Mouse (Mus musculus) heart, embryonic 11.5 days (tissue): Measurements from ENCODE around the gene Scfd1. TPM values are rescaled to one million over a fixed set of nuclear protein-coding genes. Genes with fewer than 3 reads are reported as not detected.
A peak's percentile ranks its signal among the peaks of the same experiment; 100 is the strongest.

Experiments used
- ATAC-seq: fragments of 200-750 bp; cut with Nextera tagmentation; replicated peaks from 2 replicates; pipeline ENCODE4 v1.8.0; 2017; ENCODE audit warnings: moderate library complexity; ENCODE audit not compliant: insufficient number of reproducible peaks, low FRiP score, low TSS enrichment
- H3K27ac ChIP-seq: fragments of 300-500 bp; sonication (generic); 2 replicates; pipeline ENCODE4 v1.5.1; 2014; ENCODE audit warnings: mild to moderate bottlenecking, low read depth, low read length
- H3K27me3 ChIP-seq: fragments of 300-500 bp; sonication (generic); 2 replicates; pipeline ENCODE4 v1.6.1; 2014; ENCODE audit warnings: mild to moderate bottlenecking, low read length, mixed read lengths; ENCODE audit not compliant: control insufficient read depth, insufficient read depth
- H3K36me3 ChIP-seq: fragments of 300-500 bp; sonication (generic); 2 replicates; pipeline ENCODE4 v1.6.1; 2014; ENCODE audit warnings: mild to moderate bottlenecking, low read length, moderate library complexity, mixed read lengths; ENCODE audit not compliant: control insufficient read depth, insufficient read depth
- H3K4me1 ChIP-seq: fragments of 300-500 bp; sonication (generic); 2 replicates; pipeline ENCODE4 v1.6.1; 2014; ENCODE audit warnings: low read length; ENCODE audit not compliant: control insufficient read depth, insufficient read depth
- H3K4me2 ChIP-seq: fragments of 300-500 bp; sonication (generic); 2 replicates; pipeline ENCODE4 v1.6.1; 2014; ENCODE audit warnings: mild to moderate bottlenecking, moderate library complexity
- H3K4me3 ChIP-seq: fragments of 300-500 bp; sonication (generic); 2 replicates; pipeline ENCODE4 v1.5.1; 2014; ENCODE audit warnings: low read depth, low read length
- H3K9ac ChIP-seq: fragments of 300-500 bp; sonication (generic); 2 replicates; pipeline ENCODE4 v1.6.1; 2014; ENCODE audit warnings: mild to moderate bottlenecking, low read depth, low read length, moderate library complexity
- H3K9me3 ChIP-seq: fragments of 300-500 bp; sonication (generic); replicated peaks from 2 replicates; pipeline ENCODE4 v1.6.1; 2016; ENCODE audit warnings: low read length; ENCODE audit not compliant: control insufficient read depth
- WGBS: fragments of 180-500 bp; shearing (Covaris S2); extraction: QIAGEN DNeasy Blood & Tissue Kit; methylation state at CpG from one replicate; pipeline ENCODE4 v1.1.7; 2014; ENCODE audit not compliant: insufficient replicate concordance; 5-methylcytosine and 5-hydroxymethylcytosine counted together
- polyA plus RNA-seq: library from polyadenylated mRNA; unstranded; fragments of >200 nt; fragmentation: Nextera tagmentation; extraction: Ambion mirVana; gene quantifications from 2 replicates; pipeline ENCODE4 v1.2.1, GENCODE M21; 2014

Scfd1 gene
- polyA plus RNA-seq, 1 experiment from 2014 or later, result 75.1 TPM

DNA sequence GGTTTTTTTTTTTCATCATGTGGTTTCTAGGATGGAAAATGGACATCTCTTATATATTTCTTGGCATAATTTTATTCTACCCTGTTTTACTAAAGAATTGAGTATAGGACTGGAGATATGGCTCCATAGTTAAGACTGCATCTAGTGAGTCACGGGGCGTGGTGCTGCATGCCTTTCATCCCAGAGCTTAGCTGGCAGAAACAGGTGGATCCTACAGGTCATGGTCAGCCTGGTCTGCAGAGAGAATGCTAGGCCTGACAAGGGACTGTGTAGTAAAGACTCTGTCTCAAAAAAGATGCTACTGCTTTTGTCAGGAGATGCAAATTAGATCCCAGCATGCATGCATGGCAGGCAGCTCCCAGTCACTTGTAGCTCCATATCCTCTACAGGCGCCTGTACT lies 8.8 kb upstream of the Scfd1 start:
- Histone ChIP-seq H3K27me3 (no peaks in the 10 kb centered on the region), H3K27ac (no peak overlapping the region), H3K9me3 (no peaks in the 10 kb centered on the region), H3K9ac (no peak overlapping the region), H3K4me3 (no peak overlapping the region), H3K4me2 (no peak overlapping the region), H3K36me3 (peaks cover 26% of the 10 kb centered on the region), H3K4me1 (no peaks in the 10 kb centered on the region)
- ATAC-seq, result no peak
- over 99% methylated on average over 3 of the region's 3 CpGs for WGBS

DNA sequence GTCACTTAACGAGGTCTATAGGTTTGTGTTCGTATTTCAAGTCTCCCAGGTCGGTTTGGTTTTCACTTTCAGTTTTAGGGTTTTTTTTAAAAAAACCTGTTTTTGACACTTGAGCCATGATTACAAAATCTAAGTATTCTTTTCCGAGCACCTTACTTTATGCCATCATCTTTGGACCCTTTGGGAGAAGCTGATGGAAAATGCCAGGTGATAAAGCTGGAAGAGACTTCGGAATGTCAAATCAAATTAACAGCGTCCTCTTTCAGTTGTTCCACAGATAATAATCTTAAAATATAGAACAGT lies 529 bp downstream of the Scfd1 start:
- WGBS, result 15% methylated on average over 6 of the region's 6 CpGs
- ATAC-seq, result no peak
- H3K4me1 ChIP-seq, result no peaks in the 10 kb centered on the region

DNA sequence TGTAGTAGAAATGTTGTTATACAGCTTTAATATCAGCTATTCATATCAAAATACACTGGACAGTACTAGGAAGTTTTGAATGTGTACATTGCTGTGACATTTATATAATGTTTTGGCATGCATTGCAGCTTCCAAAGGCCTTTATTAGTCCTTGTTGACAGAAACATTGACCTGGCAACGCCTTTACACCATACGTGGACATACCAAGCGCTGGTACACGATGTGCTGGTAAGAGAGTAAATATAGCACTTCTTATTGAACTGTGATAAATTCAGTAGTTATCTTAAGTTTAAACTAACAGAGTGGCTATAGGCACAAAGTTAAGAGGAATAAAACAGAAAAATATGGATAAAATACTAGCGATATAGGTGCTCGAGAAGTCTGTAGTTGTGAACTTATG lies 22.6 kb downstream of the Scfd1 start:
- Histone ChIP-seq H3K4me3 (no peak overlapping the region), H3K4me2 (no peak overlapping the region), H3K9ac (no peak overlapping the region), H3K27me3 (no peaks in the 10 kb centered on the region), H3K9me3 (no peaks in the 10 kb centered on the region), H3K36me3 (peaks cover 26% of the 10 kb centered on the region), H3K27ac (no peak overlapping the region), H3K4me1 (no peaks in the 10 kb centered on the region)
- ATAC-seq, result no peak
- WGBS, result 94% methylated on average over 6 of the region's 6 CpGs

More for the DNA sequence above, 529 bp downstream of the Scfd1 start:
- Histone ChIP-seq H3K36me3 (peaks cover 12% of the 10 kb centered on the region), H3K27me3 (no peaks in the 10 kb centered on the region), H3K4me3 (peak overlapping the region; percentile 63), H3K27ac (peak overlapping the region; percentile 84; the same call in 1 of the 2 replicates), H3K4me2 (peak overlapping the region; percentile 70), H3K9me3 (no peaks in the 10 kb centered on the region), H3K9ac (peak overlapping the region; percentile 89)

DNA sequence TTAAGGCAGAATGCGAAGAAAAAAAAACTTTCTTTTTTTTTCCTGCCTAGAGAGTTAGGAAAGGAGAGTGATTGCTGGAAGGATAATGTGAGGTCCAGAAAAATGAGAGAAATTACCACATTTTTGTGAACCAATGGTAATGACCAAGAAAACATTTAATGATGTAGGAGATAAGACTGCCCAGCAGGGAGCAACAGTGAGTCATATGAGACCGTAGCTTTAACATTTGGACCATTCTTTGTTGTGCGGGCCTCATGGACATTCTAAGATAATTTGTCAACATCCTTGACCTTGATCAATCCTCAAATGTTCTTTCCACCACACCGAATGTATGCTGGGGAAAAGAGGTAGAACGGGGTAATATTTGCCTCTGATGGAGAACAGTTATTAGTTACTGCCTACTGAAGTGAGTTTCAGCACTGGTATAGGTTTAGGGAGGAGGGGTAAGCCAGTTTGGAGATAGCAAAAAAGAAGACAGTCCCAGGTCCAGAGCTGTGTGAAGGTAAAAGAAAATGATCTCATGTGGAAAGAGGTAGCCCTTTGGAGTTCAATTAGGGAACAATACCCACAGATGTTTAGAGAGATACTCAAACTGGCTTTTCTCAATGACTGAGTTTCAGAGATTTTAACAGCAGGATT lies 24.9 kb downstream of the Scfd1 start:
- Histone ChIP-seq H3K4me3 (no peak overlapping the region), H3K4me2 (no peak overlapping the region), H3K9me3 (no peaks in the 10 kb centered on the region), H3K9ac (no peak overlapping the region), H3K36me3 (peaks cover 21% of the 10 kb centered on the region), H3K27me3 (no peaks in the 10 kb centered on the region), H3K4me1 (no peaks in the 10 kb centered on the region), H3K27ac (no peak overlapping the region)
- WGBS, result 77% methylated on average over 5 of the region's 5 CpGs
- no peak; the same call in 1 of the 2 replicates for ATAC-seq

DNA sequence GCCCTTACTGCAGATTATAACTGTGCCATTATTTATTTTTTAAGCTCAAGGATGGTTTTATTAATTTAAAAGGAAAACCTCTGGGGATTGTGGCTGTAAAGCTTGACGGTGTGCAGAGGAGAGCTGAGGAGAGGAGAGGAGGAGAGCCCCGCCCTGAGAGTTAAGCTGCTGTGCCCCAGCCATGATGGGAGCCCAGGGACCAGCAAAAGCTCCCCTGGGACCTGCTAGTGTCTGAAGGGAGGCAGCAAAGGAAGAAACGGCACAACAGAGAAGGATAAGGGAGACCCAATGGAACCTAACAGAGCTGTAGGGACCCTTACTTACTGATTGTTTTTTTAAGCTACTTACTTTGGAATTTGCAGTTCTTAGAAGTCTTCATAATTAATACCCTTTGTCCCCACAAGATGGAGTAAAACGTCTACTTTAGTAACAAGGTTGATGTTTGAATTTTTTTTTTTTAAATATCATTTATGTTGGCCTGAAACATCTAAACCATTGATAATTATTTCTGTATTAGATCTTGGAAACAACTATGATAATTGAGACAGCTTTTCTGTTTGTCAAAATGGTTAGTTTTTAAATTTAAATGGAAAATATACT lies 26.8 kb downstream of the Scfd1 start:
- Histone ChIP-seq H3K9ac (no peak overlapping the region), H3K4me2 (no peak overlapping the region), H3K9me3 (no peaks in the 10 kb centered on the region), H3K27ac (no peak overlapping the region), H3K36me3 (peaks cover 21% of the 10 kb centered on the region), H3K27me3 (no peaks in the 10 kb centered on the region), H3K4me1 (no peaks in the 10 kb centered on the region), H3K4me3 (no peak overlapping the region)
- no peak for ATAC-seq
- WGBS, result 66% methylated on average over 4 of the region's 4 CpGs

DNA sequence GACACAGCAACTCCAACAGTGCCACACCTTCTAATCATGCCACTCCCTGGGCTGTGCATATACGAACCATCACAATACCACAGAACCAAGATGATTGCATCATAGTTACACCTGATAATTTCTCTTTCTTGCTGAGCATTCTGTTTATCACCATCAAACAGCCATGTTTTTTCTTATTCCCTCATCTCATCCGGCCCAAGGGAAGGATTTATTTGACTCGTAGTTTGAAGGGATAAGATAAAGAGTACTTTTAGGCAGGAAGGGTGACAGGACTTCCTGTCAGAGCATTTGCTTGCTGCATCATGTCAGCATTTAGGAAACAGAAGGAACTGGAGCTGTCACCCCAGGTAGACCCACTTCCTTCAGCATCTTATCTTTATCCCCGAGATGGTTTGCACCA lies 34.1 kb downstream of the Scfd1 start:
- no peak overlapping the region for H3K4me2 ChIP-seq
- no peak overlapping the region for H3K4me3 ChIP-seq
- H3K9ac ChIP-seq, result no peak overlapping the region
- H3K27ac ChIP-seq, result no peak overlapping the region
- H3K4me1 ChIP-seq, result no peaks in the 10 kb centered on the region; the same call in 1 of the 2 replicates
- H3K27me3 ChIP-seq, result no peaks in the 10 kb centered on the region
- WGBS, result 58% methylated on average over 4 of the region's 4 CpGs
- H3K9me3 ChIP-seq, result no peaks in the 10 kb centered on the region
- no peak for ATAC-seq
- H3K36me3 ChIP-seq, result peaks cover 14% of the 10 kb centered on the region

DNA sequence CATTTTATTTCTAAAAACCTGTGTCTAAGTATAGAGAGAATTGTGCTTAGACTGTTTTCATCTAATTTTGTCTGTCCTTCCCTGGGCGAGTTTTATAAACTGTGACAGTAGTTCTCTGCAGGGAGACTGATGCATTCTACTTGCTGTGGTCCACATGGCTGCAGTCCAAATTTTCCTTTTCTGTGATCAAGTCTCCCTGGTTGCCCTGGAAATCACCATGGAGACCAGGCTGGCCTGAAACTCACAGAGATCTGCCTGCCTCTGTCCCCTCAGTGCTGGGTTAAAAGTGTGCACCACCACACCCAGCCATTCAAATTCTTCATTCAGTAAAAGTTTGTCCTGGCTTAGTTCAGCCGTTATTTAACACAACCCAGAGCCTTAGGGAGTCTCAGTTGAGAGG lies 60.2 kb downstream of the Scfd1 start:
- Histone ChIP-seq H3K27ac (no peak overlapping the region), H3K36me3 (peaks cover 20% of the 10 kb centered on the region), H3K27me3 (no peaks in the 10 kb centered on the region), H3K4me3 (no peak overlapping the region), H3K9me3 (no peaks in the 10 kb centered on the region), H3K9ac (no peak overlapping the region), H3K4me2 (no peak overlapping the region), H3K4me1 (no peaks in the 10 kb centered on the region)
- WGBS, result 94% methylated on average over 2 of the region's 2 CpGs
- ATAC-seq, result no peak

DNA sequence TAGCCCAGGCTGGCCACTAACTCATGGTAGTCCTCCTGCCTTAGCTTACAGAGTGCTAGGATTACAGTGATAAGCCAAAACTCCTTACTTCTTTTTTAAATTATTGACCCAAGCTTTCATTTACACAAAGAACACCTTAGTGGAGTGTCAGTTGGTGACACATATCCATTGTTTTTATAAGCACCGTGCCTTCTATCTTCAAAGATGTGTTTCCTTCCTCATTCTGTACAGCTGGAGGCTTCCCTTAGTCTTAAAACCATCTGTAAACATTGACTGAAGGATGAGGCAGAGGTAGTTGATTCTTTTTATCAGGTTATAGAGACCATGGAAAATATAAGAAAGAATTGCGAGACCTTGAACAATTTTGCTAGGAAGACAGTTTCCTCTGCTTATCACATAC lies 61.0 kb downstream of the Scfd1 start:
- no peak overlapping the region for H3K4me3 ChIP-seq
- no peaks in the 10 kb centered on the region for H3K9me3 ChIP-seq
- ATAC-seq, result no peak
- no peak overlapping the region for H3K9ac ChIP-seq
- H3K36me3 ChIP-seq, result peaks cover 20% of the 10 kb centered on the region
- H3K27ac ChIP-seq, result no peak overlapping the region
- H3K27me3 ChIP-seq, result no peaks in the 10 kb centered on the region
- no peak overlapping the region for H3K4me2 ChIP-seq
- 75% methylated on average over 2 of the region's 2 CpGs for WGBS
- no peaks in the 10 kb centered on the region for H3K4me1 ChIP-seq

DNA sequence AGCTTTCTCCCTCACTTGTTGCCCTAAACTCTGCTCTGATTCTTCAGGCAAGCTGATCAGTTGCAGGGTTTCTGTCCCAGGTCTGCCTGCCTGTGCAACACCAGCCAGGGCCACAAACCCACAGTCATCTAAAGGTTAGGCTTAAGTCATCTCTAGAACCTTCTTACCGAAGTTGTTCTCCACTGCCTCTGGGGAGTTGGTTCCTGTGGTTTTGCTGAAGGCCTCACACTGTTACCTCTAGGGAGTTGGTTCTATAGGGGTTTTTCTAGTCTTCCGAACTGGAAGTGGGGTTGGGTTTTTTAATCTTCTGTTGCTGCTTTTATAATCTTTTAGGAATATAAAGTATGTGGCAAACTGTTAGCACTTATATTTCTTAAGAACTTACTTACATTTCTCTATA lies 72.0 kb downstream of the Scfd1 start:
- no peak overlapping the region for H3K9ac ChIP-seq
- H3K27me3 ChIP-seq, result no peaks in the 10 kb centered on the region
- H3K36me3 ChIP-seq, result peaks cover 30% of the 10 kb centered on the region
- no peak for ATAC-seq
- H3K9me3 ChIP-seq, result no peaks in the 10 kb centered on the region
- H3K4me1 ChIP-seq, result no peaks in the 10 kb centered on the region
- H3K27ac ChIP-seq, result no peak overlapping the region
- H3K4me2 ChIP-seq, result no peak overlapping the region
- H3K4me3 ChIP-seq, result no peak overlapping the region
- WGBS, result 81% methylated on average over 2 of the region's 2 CpGs
